ENCODE assay signal across 7 mouse cellular contexts in the genomic region with DNA sequence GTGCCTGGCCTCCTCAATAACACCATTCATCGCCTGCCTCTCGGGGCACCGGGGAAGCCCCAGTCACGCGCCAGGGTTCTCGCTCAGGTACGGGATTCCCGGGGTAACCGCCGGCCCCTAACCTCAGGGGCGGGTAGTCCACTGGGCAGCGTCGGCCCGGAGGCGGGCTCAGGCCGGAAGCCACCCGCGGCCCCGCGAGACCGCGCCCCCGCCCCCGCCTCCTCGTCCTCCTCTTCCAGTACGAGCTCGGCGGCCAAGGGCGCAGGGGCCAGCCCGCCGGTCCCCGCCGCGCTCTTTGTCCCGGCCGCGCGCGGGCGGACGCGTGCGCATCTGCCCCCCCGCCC. TPM values are rescaled to one million over a fixed set of nuclear protein-coding genes. Genes with fewer than 3 reads are reported as not detected.
DNase-seq lines count a peak whose midpoint lies in the region; ATAC-seq and TF ChIP-seq lines count a peak whose summit lies in the region.

No protein-coding gene starts in this region.

- H3K9me3 ChIP-seq in limb, embryonic 14.5 days (ENCODE audit: control insufficient read depth, low read length) = no peaks in the 10 kb centered on the region
- no peaks in the 10 kb centered on the region for H3K9me3 ChIP-seq in midbrain, embryonic 16.5 days (replicated peaks; ENCODE audit: control insufficient read depth, low read length, poor library complexity, severe bottlenecking)

- TF ChIP-seq CTCF in spleen, adult 2 months (IDR thresholded peaks at IDR 0.05; ENCODE audit: extremely low read depth, insufficient read depth, insufficient read length, insufficient replicate concordance) = no peak

- H3K27ac ChIP-seq in limb, embryonic 14.5 days (replicated peaks; ENCODE audit: low read depth, low read length) = peak overlapping the region; percentile 99
- peak overlapping the region; percentile 98 for H3K27ac ChIP-seq in midbrain, embryonic 16.5 days (ENCODE audit: low read length)
- H3K27ac ChIP-seq in spleen, adult 2 months (ENCODE audit: insufficient read depth, low read length) = peak overlapping the region; percentile 15; the same call in 1 of the 2 replicates

- peak overlapping the region; percentile 76 for H3K4me3 ChIP-seq in limb, embryonic 14.5 days (replicated peaks; ENCODE audit: low read length)
- peak overlapping the region; percentile 65 for H3K4me3 ChIP-seq in midbrain, embryonic 16.5 days (ENCODE audit: low read depth, low read length)
- peak overlapping the region; percentile 57; the same call in 1 of the 2 replicates for H3K4me3 ChIP-seq in spleen, adult 2 months (ENCODE audit: extremely low read depth, insufficient read depth, insufficient read length)

- DNase-seq in adrenal gland, postnatal 10 days = peak; percentile 89
- DNase-seq in embryo, embryonic 9.5 days (ENCODE audit: extremely low spot score) = peak; percentile 92
- peak; percentile 99 for DNase-seq in heart, adult 11 months
- peak; percentile 85 for DNase-seq in kidney, adult 18-20 months
- peak; percentile 77 for DNase-seq in limb, embryonic 14.5 days (ENCODE audit: low spot score)
- peak; percentile 73 to 91 for DNase-seq in spleen, adult 2 months (ENCODE audit: low read depth in 1 of 2, low spot score in 2 of 2)

- peak; percentile 44; the same call in 1 of the 2 replicates for TF ChIP-seq POLR2A in limb, embryonic 14.5 days (IDR thresholded peaks at IDR 0.05; ENCODE audit: borderline replicate concordance, extremely low read depth, insufficient read depth, insufficient read length)
- no peak for TF ChIP-seq POLR2A in spleen, adult 2 months (IDR thresholded peaks at IDR 0.05; ENCODE audit: low read depth, low read length)

- H3K36me3 ChIP-seq in limb, embryonic 14.5 days (ENCODE audit: control insufficient read depth, insufficient read depth, low read length) = peaks cover 14% of the 10 kb centered on the region; the same call in 1 of the 2 replicates
- no peaks in the 10 kb centered on the region for H3K36me3 ChIP-seq in midbrain, embryonic 16.5 days (ENCODE audit: control insufficient read depth, insufficient read depth, low read length)
- H3K36me3 ChIP-seq in spleen, adult 2 months (ENCODE audit: control insufficient read depth, insufficient read depth, low read length) = no peaks in the 10 kb centered on the region

- no peaks in the 10 kb centered on the region for H3K27me3 ChIP-seq in limb, embryonic 14.5 days (ENCODE audit: control insufficient read depth, insufficient read depth, low read length)
- H3K27me3 ChIP-seq in midbrain, embryonic 16.5 days (ENCODE audit: control insufficient read depth, insufficient read depth, low read depth, low read length) = no peaks in the 10 kb centered on the region
- H3K27me3 ChIP-seq in spleen, adult 2 months (ENCODE audit: control insufficient read depth, insufficient read depth, low read length) = peaks cover 6% of the 10 kb centered on the region; the same call in 1 of the 2 replicates

- H3K4me1 ChIP-seq in limb, embryonic 14.5 days (ENCODE audit: control insufficient read depth, insufficient read depth, low read length) = peaks cover 32% of the 10 kb centered on the region
- H3K4me1 ChIP-seq in midbrain, embryonic 16.5 days (ENCODE audit: control insufficient read depth, insufficient read depth, low read length) = peaks cover 18% of the 10 kb centered on the region
- H3K4me1 ChIP-seq in spleen, adult 2 months (ENCODE audit: control insufficient read depth, insufficient read depth, insufficient read length) = no peaks in the 10 kb centered on the region

- peak; percentile 81 for ATAC-seq in limb, embryonic 14.5 days (ENCODE audit: low FRiP score, low read depth)
- ATAC-seq in midbrain, embryonic 16.5 days = peak; percentile 67

- peak overlapping the region; percentile 99 for H3K9ac ChIP-seq in limb, embryonic 14.5 days (ENCODE audit: low read depth, low read length, severe bottlenecking)
- H3K9ac ChIP-seq in midbrain, embryonic 16.5 days (ENCODE audit: low read depth, low read length) = peak overlapping the region; percentile 97

- peak overlapping the region; percentile 74 for H3K4me2 ChIP-seq in limb, embryonic 14.5 days (replicated peaks; ENCODE audit: low read depth, low read length, severe bottlenecking)
- peak overlapping the region; percentile 71 for H3K4me2 ChIP-seq in midbrain, embryonic 16.5 days (ENCODE audit: low read length)

- under 1% methylated on average over 22 of the region's 44 CpGs for WGBS in limb, embryonic 14.5 days
- WGBS in midbrain, embryonic 16.5 days = 2% methylated on average over 25 of the region's 44 CpGs
- WGBS in spleen, adult 2 months = under 1% methylated on average over 29 of the region's 44 CpGs

RNA-seq across cellular contexts. Expression of gene Ube2e3, which starts 0.6 kb away (rescaled TPM):
- total RNA-seq in adrenal gland, postnatal 10 days (2021) = 10 to 100 TPM; 50.5 to 57.5 TPM
- 90.2 and 91.5 TPM in 2 replicates for polyA plus RNA-seq in limb, embryonic 14.5 days (2012; rRNA removed)
- polyA plus RNA-seq in limb, embryonic 14.5 days (2014; fragmentation: Nextera tagmentation; extraction: Ambion mirVana) = 155 and 177 TPM in 2 replicates
- polyA plus RNA-seq in midbrain, embryonic 16.5 days (2015; fragmentation: Nextera tagmentation; extraction: Ambion mirVana) = 263 and 296 TPM in 2 replicates
- 12.7 and 23.0 TPM in 2 replicates for polyA plus RNA-seq in spleen, adult 2 months (2012; rRNA removed)

Comparison
In these comparisons a context has a peak if more than half of its experiments do, and no peak if none do; other contexts are left out.
1. Peak in every context shown above with its lines: DNase-seq, ATAC-seq, H3K4me3 ChIP-seq and H3K27ac ChIP-seq.
2. H3K27ac ChIP-seq: peak in every context shown above with its lines; median percentile 99 in limb, embryonic 14.5 days; 98 in midbrain, embryonic 16.5 days; 15 in spleen, adult 2 months.